Comparison of ENCODE assay signal across 15 mouse cellular contexts in genomic region chr13:96432376-96432811, GRCm38 (mm10). TPM values are rescaled to one million over a fixed set of nuclear protein-coding genes. Genes with fewer than 3 reads are reported as not detected.
A peak's percentile ranks its signal among the peaks of the same experiment; 100 is the strongest.
DNase-seq lines count a peak whose midpoint lies in the region; ATAC-seq lines count a peak whose summit lies in the region.
"Had no signal": no experiment of that assay in that cellular context is flagged by ENCODE, and none has a peak within 500 bp of the region (broad histone marks: within the 10 kb centered on the region; RNA-seq: fewer than 3 reads in every experiment).

No protein-coding gene starts in this region.

- H3K4me1 ChIP-seq in liver, embryonic 15.5 days (replicated peaks) = peaks cover 30% of the 10 kb centered on the region
- H3K4me1 ChIP-seq in liver, embryonic 11.5 days (replicated peaks; ENCODE audit: control insufficient read depth, insufficient read depth, low read length) = peaks cover 20% of the 10 kb centered on the region
- H3K4me1 ChIP-seq in intestine, embryonic 16.5 days (ENCODE audit: control insufficient read depth, insufficient read depth, low read length) = peaks cover 26% of the 10 kb centered on the region
- H3K4me1 ChIP-seq in kidney, embryonic 16.5 days (ENCODE audit: insufficient read depth, low read length) = peaks cover 44% of the 10 kb centered on the region
- peaks cover 15% of the 10 kb centered on the region; the same call in 1 of the 2 replicates for H3K4me1 ChIP-seq in stomach, embryonic 15.5 days
- H3K4me1 ChIP-seq in midbrain, embryonic 11.5 days (ENCODE audit: control insufficient read depth, insufficient read depth, low read length) = no peaks in the 10 kb centered on the region
- H3K4me1 ChIP-seq: hindbrain, embryonic 13.5 days had no signal

- 53% methylated on average over 3 of the region's 3 CpGs for WGBS in liver, embryonic 15.5 days (ENCODE audit: insufficient replicate concordance)
- 53% methylated on average over 3 of the region's 3 CpGs for WGBS in liver, embryonic 11.5 days
- 37% methylated on average over 3 of the region's 3 CpGs for WGBS in intestine, embryonic 16.5 days
- WGBS in kidney, embryonic 16.5 days = 37% methylated on average over 3 of the region's 3 CpGs
- WGBS in stomach, embryonic 15.5 days = 50% methylated on average over 3 of the region's 3 CpGs
- WGBS in midbrain, embryonic 11.5 days = 67% methylated on average over 3 of the region's 3 CpGs

- ATAC-seq in liver, embryonic 15.5 days (ENCODE audit: insufficient read depth) = peak; percentile 56
- no peak for ATAC-seq in liver, embryonic 11.5 days (replicated peaks; ENCODE audit: low FRiP score)
- peak; percentile 88 for ATAC-seq in intestine, embryonic 16.5 days
- ATAC-seq in kidney, embryonic 16.5 days (ENCODE audit: low FRiP score, low TSS enrichment) = peak; percentile 74
- ATAC-seq in stomach, embryonic 15.5 days (ENCODE audit: insufficient read depth, low FRiP score, low read depth) = peak; percentile 32; the same call in 1 of the 2 replicates
- ATAC-seq in midbrain, embryonic 11.5 days (ENCODE audit: low FRiP score) = no peak

- H3K36me3 ChIP-seq in liver, embryonic 15.5 days (replicated peaks) = no peaks in the 10 kb centered on the region
- H3K36me3 ChIP-seq in liver, embryonic 11.5 days (ENCODE audit: control insufficient read depth, insufficient read depth, low read length) = no peaks in the 10 kb centered on the region
- no peaks in the 10 kb centered on the region for H3K36me3 ChIP-seq in intestine, embryonic 16.5 days (ENCODE audit: control insufficient read depth, insufficient read depth, low read length)
- no peaks in the 10 kb centered on the region for H3K36me3 ChIP-seq in kidney, embryonic 16.5 days (ENCODE audit: insufficient read depth, low read length)
- no peaks in the 10 kb centered on the region for H3K36me3 ChIP-seq in stomach, embryonic 15.5 days
- no peaks in the 10 kb centered on the region for H3K36me3 ChIP-seq in midbrain, embryonic 11.5 days (ENCODE audit: control insufficient read depth, insufficient read depth, low read length)
- H3K36me3 ChIP-seq: hindbrain, embryonic 13.5 days; midbrain, embryonic 10.5 days had no signal

- no peak for DNase-seq in liver, embryonic 11.5 days (ENCODE audit: low spot score)
- no peak for DNase-seq in midbrain, embryonic 11.5 days (ENCODE audit: low spot score, missing footprints)
- DNase-seq in right cerebral cortex, postnatal 14 days = no peak

- no peak overlapping the region for H3K4me3 ChIP-seq in liver, embryonic 15.5 days (replicated peaks)
- H3K4me3 ChIP-seq in liver, embryonic 11.5 days (ENCODE audit: low read depth, low read length) = no peak overlapping the region
- H3K4me3 ChIP-seq in intestine, embryonic 16.5 days (ENCODE audit: low read length) = no peak overlapping the region
- no peak overlapping the region for H3K4me3 ChIP-seq in kidney, embryonic 16.5 days (ENCODE audit: low read length)
- H3K4me3 ChIP-seq in stomach, embryonic 15.5 days (replicated peaks) = no peak overlapping the region
- H3K4me3 ChIP-seq in midbrain, embryonic 11.5 days (ENCODE audit: low read depth, low read length) = no peak overlapping the region
- H3K4me3 ChIP-seq: gastrocnemius, adult 2 months; hindbrain, embryonic 13.5 days; layer of hippocampus, adult 2 months; midbrain, embryonic 10.5 days had no signal

- no peak overlapping the region for H3K4me2 ChIP-seq in liver, embryonic 15.5 days
- no peak overlapping the region for H3K4me2 ChIP-seq in liver, embryonic 11.5 days
- H3K4me2 ChIP-seq in intestine, embryonic 16.5 days (ENCODE audit: low read depth, low read length) = 0 out of 2 replicates have a peak overlapping the region, but pooled peaks have one; percentile 14
- H3K4me2 ChIP-seq in kidney, embryonic 16.5 days (replicated peaks; ENCODE audit: low read depth, low read length) = 0 out of 2 replicates have a peak overlapping the region, but pooled peaks have one; percentile 18
- H3K4me2 ChIP-seq in stomach, embryonic 15.5 days = no peak overlapping the region
- no peak overlapping the region for H3K4me2 ChIP-seq in midbrain, embryonic 11.5 days
- H3K4me2 ChIP-seq: hindbrain, embryonic 13.5 days had no signal

- no peaks in the 10 kb centered on the region for H3K27me3 ChIP-seq in liver, embryonic 15.5 days
- no peaks in the 10 kb centered on the region for H3K27me3 ChIP-seq in liver, embryonic 11.5 days (replicated peaks; ENCODE audit: control insufficient read depth, insufficient read depth, low read length)
- no peaks in the 10 kb centered on the region for H3K27me3 ChIP-seq in intestine, embryonic 16.5 days (replicated peaks; ENCODE audit: control insufficient read depth, insufficient read depth, low read length)
- no peaks in the 10 kb centered on the region for H3K27me3 ChIP-seq in kidney, embryonic 16.5 days (ENCODE audit: insufficient read depth, low read length)
- H3K27me3 ChIP-seq in stomach, embryonic 15.5 days (replicated peaks) = no peaks in the 10 kb centered on the region
- H3K27me3 ChIP-seq in midbrain, embryonic 11.5 days (ENCODE audit: control insufficient read depth, insufficient read depth, low read length) = no peaks in the 10 kb centered on the region
- H3K27me3 ChIP-seq: hindbrain, embryonic 13.5 days had no signal

- H3K9me3 ChIP-seq in liver, embryonic 15.5 days (replicated peaks) = no peaks in the 10 kb centered on the region
- H3K9me3 ChIP-seq in liver, embryonic 11.5 days (ENCODE audit: control insufficient read depth, low read length) = no peaks in the 10 kb centered on the region
- no peaks in the 10 kb centered on the region for H3K9me3 ChIP-seq in intestine, embryonic 16.5 days (ENCODE audit: control insufficient read depth, low read length)
- peaks cover under 1% of the 10 kb centered on the region; the same call in 1 of the 2 replicates for H3K9me3 ChIP-seq in kidney, embryonic 16.5 days (ENCODE audit: low read length)
- no peaks in the 10 kb centered on the region for H3K9me3 ChIP-seq in stomach, embryonic 15.5 days
- no peaks in the 10 kb centered on the region for H3K9me3 ChIP-seq in midbrain, embryonic 11.5 days (ENCODE audit: control insufficient read depth, low read length)
- H3K9me3 ChIP-seq: hindbrain, embryonic 13.5 days; midbrain, embryonic 10.5 days had no signal

- no peak overlapping the region for H3K9ac ChIP-seq in liver, embryonic 15.5 days
- H3K9ac ChIP-seq in liver, embryonic 11.5 days (ENCODE audit: low read depth, low read length) = no peak overlapping the region
- H3K9ac ChIP-seq in intestine, embryonic 16.5 days (ENCODE audit: low read depth, low read length) = peak overlapping the region; percentile 47
- H3K9ac ChIP-seq in kidney, embryonic 16.5 days (replicated peaks; ENCODE audit: low read length) = no peak overlapping the region
- no peak overlapping the region for H3K9ac ChIP-seq in stomach, embryonic 15.5 days
- H3K9ac ChIP-seq in midbrain, embryonic 11.5 days (ENCODE audit: low read length) = no peak overlapping the region
- H3K9ac ChIP-seq: hindbrain, embryonic 13.5 days had no signal

- H3K27ac ChIP-seq in liver, embryonic 15.5 days (replicated peaks) = no peak overlapping the region
- no peak overlapping the region for H3K27ac ChIP-seq in liver, embryonic 11.5 days (ENCODE audit: low read depth, low read length)
- H3K27ac ChIP-seq in intestine, embryonic 16.5 days (ENCODE audit: low read length) = peak overlapping the region; percentile 85
- peak overlapping the region; percentile 84 for H3K27ac ChIP-seq in kidney, embryonic 16.5 days (ENCODE audit: low read length)
- peak overlapping the region; percentile 78 for H3K27ac ChIP-seq in stomach, embryonic 15.5 days
- H3K27ac ChIP-seq in midbrain, embryonic 11.5 days (ENCODE audit: low read depth, low read length) = no peak overlapping the region
- H3K27ac ChIP-seq: gastrocnemius, adult 2 months; hindbrain, embryonic 13.5 days; layer of hippocampus, adult 2 months; midbrain, embryonic 10.5 days had no signal

RNA-seq across cellular contexts. Expression of gene Ankdd1b, which starts 38.6 kb away (rescaled TPM):
- polyA plus RNA-seq in liver, embryonic 15.5 days (2015; fragmentation: Nextera tagmentation; extraction: Ambion mirVana) = not detected in 2 replicates
- 0.11 TPM in 1 of 2 replicates, not detected in the other for polyA plus RNA-seq in liver, embryonic 11.5 days (2014; fragmentation: Nextera tagmentation; extraction: Ambion mirVana)
- polyA plus RNA-seq in intestine, embryonic 16.5 days (2015; fragmentation: Nextera tagmentation; extraction: Ambion mirVana) = 0.10 and 0.26 TPM in 2 replicates
- 0.13 TPM in 1 of 2 replicates, not detected in the other for polyA plus RNA-seq in kidney, embryonic 16.5 days (2015; fragmentation: Nextera tagmentation; extraction: Ambion mirVana)
- polyA plus RNA-seq in stomach, embryonic 15.5 days (2015; fragmentation: Nextera tagmentation; extraction: Ambion mirVana) = 0.50 and 0.59 TPM in 2 replicates
- polyA plus RNA-seq in midbrain, embryonic 11.5 days (2014; fragmentation: Nextera tagmentation; extraction: Ambion mirVana) = not detected in 2 replicates
- polyA plus RNA-seq: forebrain, embryonic 14.5 days; midbrain, embryonic 10.5 days had no signal

RNA-seq across cellular contexts. Expression of gene Poc5, which starts 44.3 kb away (rescaled TPM):
- polyA plus RNA-seq in liver, embryonic 15.5 days (2015; fragmentation: Nextera tagmentation; extraction: Ambion mirVana) = 4.6 and 4.8 TPM in 2 replicates
- 12.4 and 15.9 TPM in 2 replicates for polyA plus RNA-seq in liver, embryonic 11.5 days (2014; fragmentation: Nextera tagmentation; extraction: Ambion mirVana)
- polyA plus RNA-seq in intestine, embryonic 16.5 days (2015; fragmentation: Nextera tagmentation; extraction: Ambion mirVana) = 8.9 and 10.7 TPM in 2 replicates
- 14.5 and 14.8 TPM in 2 replicates for polyA plus RNA-seq in kidney, embryonic 16.5 days (2015; fragmentation: Nextera tagmentation; extraction: Ambion mirVana)
- polyA plus RNA-seq in stomach, embryonic 15.5 days (2015; fragmentation: Nextera tagmentation; extraction: Ambion mirVana) = 11.7 and 12.2 TPM in 2 replicates
- polyA plus RNA-seq in midbrain, embryonic 11.5 days (2014; fragmentation: Nextera tagmentation; extraction: Ambion mirVana) = 28.5 and 31.5 TPM in 2 replicates

RNA-seq across cellular contexts. Expression of gene Gm17622, which starts 58.1 kb away (rescaled TPM):
- polyA plus RNA-seq in liver, embryonic 15.5 days (2015; fragmentation: Nextera tagmentation; extraction: Ambion mirVana) = not detected in 2 replicates
- polyA plus RNA-seq in liver, embryonic 11.5 days (2014; fragmentation: Nextera tagmentation; extraction: Ambion mirVana) = not detected in 2 replicates
- not detected in 2 replicates for polyA plus RNA-seq in intestine, embryonic 16.5 days (2015; fragmentation: Nextera tagmentation; extraction: Ambion mirVana)
- polyA plus RNA-seq in kidney, embryonic 16.5 days (2015; fragmentation: Nextera tagmentation; extraction: Ambion mirVana) = not detected in 2 replicates
- polyA plus RNA-seq in stomach, embryonic 15.5 days (2015; fragmentation: Nextera tagmentation; extraction: Ambion mirVana) = not detected in 2 replicates
- polyA plus RNA-seq in midbrain, embryonic 11.5 days (2014; fragmentation: Nextera tagmentation; extraction: Ambion mirVana) = not detected in 2 replicates
- polyA plus RNA-seq: embryonic facial prominence, embryonic 14.5 days; forebrain, embryonic 14.5 days; heart, embryonic 14.5 days; hindbrain, embryonic 13.5 days; midbrain, embryonic 10.5 days; thymus, adult 2 months had no signal

Comparison
In these comparisons a context has a peak if more than half of its experiments do, and no peak if none do; other contexts are left out.
1. ATAC-seq: peak in liver, embryonic 15.5 days (single experiment), intestine, embryonic 16.5 days (single experiment), kidney, embryonic 16.5 days (single experiment) and stomach, embryonic 15.5 days (single experiment); none in liver, embryonic 11.5 days (single experiment) and midbrain, embryonic 11.5 days (single experiment).
2. H3K27ac ChIP-seq: peak in intestine, embryonic 16.5 days (single experiment), kidney, embryonic 16.5 days (single experiment) and stomach, embryonic 15.5 days (single experiment); none in liver, embryonic 15.5 days (single experiment), liver, embryonic 11.5 days (single experiment) and midbrain, embryonic 11.5 days (single experiment).
3. H3K4me2 ChIP-seq: peak in intestine, embryonic 16.5 days (single experiment) and kidney, embryonic 16.5 days (single experiment); none in liver, embryonic 15.5 days (single experiment), liver, embryonic 11.5 days (single experiment), stomach, embryonic 15.5 days (single experiment) and midbrain, embryonic 11.5 days (single experiment).